Mouse (Mus musculus) left cerebral cortex, adult 9 months (tissue): ENCODE measurements around the gene Syne3.

Source experiments
- DNase-seq, 2 experiments: peaks; one replicate each; pipeline ENCODE4 v3.0.0; 2022; ENCODE audit warnings: low spot score in 2 of 2

The Syne3 gene

DNA sequence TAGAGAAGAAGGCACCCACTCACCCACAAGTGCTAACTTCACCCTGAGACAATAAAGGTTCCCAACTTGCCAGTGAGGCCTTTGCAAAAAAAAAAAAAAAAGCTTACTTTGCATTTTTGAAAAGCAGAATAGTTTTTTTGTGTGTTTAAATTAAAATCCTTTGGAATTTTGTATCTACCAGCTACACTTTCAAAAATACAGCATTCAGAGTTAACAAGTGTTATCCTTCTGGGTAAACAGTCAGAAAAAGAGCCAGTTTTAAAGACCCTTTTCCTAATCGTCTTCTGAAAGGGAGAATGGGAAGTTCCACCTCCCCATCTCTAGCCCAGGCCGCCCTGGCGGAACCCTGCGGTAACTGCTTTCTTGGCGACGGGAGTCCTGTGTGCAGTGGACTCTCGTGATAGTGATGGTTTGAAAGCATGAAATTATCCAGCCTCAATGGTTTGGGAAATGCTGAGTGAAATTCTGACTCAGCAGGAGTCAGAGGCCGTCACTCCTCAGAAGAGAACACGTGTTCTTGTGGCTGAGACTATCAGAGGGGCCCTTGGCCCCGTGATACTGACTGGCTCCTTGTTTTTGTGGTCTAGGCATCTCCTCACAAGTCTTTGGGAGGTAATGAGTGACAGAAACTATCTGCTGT lies 16.5 kb upstream of the Syne3 start:
- DNase-seq, result no peak

DNA sequence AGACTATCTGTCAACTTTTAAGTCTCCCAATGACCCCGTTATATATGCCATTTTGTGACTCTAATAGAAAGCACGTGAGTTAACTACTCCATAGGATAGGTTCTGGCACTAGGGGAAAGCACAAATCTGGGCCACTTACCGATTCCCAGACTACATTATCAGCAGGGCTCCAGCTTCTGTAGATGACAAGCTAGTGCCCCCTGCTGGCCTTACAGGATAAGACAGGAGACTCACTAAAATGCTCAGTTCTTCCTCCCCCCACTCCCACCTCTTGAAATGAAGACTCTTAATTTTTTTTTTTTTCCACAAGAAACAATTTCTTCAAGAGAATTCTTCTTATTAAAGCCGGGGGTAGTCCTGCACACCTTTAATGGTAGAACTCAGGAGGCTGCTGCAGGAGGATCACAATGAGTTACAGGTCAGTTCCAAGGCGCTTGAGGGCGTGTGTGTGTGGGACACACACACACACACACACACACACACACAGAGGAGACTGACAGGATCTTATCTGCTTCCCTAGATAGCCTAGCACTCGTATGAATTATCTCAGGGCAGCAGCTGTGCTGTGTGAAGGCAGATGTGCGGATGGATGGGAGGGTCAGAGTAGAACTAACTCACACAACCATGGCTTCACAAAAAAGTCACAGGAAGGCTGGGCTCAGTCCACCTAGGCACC lies 15.8 kb upstream of the Syne3 start:
- peak in 1 of 2 experiments; percentile 77 for DNase-seq

DNA sequence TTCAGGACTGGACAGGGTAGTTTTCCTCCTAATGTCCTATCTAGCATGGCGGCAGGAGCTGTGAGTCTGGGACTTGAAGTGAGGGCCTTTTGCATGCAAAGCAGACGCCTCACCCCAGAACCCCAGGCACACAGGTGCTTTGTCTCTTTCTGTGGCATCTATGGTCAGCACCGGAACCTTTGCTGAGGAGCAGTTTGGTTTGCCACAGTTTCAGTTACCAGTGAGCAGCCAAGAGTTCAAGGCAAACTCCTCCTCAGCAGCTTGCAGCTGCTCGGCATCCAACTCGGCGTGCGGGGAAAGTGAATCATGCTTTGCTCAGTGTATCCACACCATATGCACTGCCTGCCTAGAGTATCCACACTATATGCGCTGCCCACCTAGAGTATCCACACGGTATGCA lies 13.2 kb upstream of the Syne3 start:
- no peak for DNase-seq

DNA sequence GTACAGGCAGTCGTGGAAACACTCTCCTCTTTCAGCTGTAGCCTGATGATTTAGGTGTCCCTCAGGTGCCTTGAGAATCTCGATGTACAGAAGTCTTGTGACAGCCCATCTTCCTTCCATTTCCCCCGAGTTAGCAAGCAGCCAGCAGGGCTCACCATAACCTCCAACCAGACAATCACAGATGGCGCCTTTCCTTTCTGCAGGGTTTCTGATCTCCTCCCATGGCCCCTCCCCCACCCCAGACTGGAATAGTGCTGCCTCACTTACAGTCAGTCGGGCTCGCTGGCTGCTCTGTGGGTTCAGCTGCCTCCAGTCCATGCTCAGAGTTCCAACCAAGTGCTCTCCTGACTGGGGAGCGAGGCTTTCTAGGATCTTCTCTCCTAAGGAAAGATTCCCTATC lies 12.5 kb upstream of the Syne3 start:
- DNase-seq, result no peak

DNA sequence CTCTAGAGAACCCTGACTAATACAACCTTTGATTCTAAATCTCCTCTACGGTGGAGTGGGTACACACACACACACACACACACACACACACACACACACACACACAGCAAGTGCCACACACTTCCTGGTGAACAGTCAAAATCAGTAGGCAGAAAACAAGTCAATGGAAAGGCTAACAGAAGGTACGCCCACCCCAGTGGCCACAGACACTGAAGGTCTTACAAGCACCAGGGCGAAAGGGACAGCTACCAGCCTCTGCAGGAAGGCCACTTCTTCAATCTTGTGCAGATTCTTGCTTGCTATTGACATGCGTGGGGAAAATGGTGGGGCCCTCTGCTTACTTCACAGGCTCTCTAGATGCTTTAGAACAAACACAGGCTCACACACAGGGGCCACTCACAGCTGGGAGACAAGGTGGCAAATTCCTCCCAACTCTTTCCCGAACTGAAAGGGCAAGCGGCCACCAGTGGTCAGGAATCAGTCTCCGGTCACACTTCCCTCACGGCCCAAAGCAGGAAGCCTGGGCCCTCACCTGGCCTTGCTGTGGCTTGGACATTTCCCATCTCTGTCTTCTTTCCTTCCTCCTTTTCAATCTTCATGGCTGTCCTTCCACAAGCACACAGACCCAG lies 11.9 kb upstream of the Syne3 start:
- no peak for DNase-seq

DNA sequence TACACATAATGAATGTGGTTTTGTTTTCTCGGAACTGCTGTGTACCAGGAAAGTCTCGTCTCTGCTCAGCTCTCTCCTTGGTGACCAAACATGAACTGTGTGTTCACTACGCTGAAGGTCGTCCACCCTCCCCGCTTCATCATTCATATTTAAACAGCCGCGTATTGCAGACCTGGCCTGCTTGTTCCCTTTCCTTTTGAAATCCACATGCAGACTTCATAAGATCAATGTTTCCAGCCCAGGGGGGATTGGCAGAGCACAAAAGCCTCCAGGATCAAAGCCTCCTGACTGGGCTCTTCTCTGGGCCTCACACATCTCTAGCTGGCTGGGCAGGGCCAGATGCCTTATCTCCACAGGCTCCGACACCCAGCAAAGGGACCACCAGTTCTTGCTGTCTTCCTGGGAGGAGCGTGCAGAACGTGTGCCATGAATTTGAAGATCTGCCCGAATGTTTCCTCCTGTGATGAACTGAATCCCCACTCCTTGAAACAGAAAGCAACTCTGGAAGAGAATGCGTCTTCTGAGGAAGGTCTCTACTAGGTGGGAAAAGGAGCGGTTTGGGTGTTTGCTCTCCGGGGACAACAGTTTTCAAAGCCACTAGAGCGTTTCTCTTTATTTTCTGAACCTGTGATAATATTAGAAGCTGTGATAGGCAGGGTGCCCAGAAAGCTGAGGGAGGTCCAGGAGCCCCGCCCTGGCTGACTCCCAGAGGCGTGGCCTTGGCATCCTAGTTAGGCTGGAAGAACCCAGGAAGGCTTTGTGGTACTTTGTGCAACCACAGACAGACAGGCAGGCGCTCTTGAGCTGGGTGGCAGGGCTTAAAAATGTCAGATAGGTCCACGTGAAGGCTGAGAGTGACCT lies 10.0 kb upstream of the Syne3 start:
- DNase-seq, result no peak

DNA sequence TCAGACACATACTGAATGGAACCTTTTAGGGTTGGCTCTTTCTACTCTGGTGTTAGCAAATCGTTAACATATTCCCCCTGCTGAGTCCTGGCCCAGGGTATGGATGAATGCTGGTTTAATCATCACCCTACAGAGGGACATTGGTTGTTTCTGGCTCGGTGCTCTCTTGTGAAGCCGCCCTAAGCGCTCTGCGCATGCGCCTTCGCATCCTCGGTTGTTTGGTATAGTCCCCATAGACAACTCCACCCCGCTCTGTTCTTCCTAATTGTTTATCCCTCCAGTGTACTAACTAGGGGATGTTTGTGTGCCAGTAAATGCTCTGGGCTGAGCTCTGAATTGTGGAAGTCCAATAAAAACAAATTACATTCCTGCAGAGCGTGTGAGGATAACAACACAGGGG lies 7.0 kb upstream of the Syne3 start:
- no peak for DNase-seq

DNA sequence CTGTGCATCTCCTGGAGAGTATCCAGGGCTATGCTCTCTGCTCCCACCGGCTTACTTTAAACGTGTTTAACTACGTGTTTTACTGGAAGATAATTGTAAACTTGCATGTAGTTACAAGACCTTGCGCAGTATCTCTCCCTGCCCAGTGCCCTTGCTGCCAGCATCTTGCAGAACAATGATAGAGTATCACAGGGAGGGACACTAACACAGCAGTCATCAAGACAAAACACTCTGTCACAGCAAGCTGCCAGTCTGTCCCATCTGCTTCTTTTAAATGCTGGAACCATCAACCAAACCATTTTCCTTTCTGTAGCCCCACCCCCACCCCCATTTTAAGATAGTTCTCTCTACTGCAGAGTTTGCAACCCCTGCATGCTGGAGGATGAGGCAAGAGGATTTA lies 6.6 kb upstream of the Syne3 start:
- DNase-seq, result no peak

DNA sequence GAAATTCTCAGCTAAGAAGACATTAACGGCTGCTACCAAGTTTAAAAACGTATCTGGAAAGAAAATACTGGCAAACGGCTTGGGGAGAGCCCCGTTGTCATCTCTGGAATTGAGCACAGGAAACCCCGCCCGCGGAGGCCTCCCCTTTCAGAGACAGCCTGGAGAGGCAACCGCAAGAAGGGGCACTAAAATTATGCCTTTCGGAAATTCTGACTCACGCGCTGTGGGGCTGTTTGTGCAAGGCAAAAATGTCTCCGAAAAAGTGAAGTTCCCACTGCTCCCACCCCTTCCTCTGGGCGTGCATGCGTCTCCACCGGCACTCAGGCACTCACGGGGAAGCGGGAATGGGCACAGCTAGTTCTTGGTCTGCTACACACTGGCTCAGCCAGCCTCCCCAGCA lies 3.5 kb upstream of the Syne3 start:
- DNase-seq, result peak in 1 of 2 experiments; percentile 69

DNA sequence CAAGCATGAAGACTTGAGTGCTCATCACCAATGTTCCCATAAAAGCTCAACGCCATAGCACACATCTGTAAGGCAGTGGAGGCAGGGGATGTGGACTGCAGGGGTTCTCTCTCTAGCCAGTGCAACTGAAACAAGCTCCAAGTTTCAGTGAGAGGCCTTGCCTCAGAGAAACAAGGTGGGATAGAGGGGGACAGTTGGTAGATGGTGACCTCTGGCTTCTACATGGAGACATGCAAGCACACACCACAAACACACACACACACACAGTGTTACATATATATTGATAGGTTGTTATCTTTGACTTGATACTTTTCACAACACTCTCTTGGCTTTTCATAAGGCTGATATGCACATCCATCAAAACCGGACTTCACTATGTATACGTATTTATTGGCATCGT lies 2.7 kb upstream of the Syne3 start:
- no peak for DNase-seq

DNA sequence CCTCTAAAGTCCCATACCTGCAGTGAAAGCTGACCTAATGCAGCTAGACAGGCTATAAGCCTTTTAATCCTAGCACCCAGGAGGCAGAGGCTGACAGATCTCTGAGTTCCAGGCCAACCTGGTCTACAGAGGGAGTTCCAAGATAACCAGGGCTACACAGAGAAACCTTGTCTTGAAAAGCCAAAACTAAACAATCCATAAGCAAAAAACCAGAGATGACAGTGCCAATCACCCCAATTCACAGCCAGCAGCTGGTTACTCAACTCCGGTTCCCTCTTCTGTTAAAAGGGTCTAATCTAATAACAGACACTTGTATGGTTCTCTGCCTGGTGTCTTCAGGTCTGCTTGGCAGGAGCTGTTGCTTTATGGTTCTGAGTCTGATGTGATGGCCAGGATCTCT lies 2.0 kb upstream of the Syne3 start:
- DNase-seq, result no peak

DNA sequence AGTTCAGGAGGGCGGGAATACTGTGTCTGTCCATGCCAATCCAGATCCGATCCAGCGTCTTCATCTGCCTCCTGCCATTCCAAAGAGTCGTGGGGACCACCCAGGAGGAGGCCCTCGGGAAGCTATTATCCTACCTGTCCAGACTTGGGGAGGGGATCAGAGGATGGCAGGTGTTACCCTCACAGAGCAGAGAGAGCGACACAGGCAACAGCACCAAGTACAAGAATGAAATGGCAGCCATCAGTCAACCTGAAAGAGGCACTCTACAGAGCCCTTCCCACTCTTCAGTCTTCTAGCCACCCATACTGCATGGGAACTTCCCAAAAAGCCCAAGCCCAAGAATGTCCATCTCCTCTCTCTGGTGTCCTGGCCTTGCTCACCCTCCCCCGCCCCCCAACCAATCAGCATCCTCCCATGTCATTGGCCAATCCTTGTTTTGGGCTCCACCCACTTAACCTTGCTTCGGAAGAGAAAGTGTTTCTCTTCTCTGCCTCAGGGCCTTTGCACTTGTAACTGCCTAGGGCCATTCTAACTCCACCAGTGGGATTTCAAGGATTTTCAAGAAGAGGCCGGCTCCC lies 693 bp upstream of the Syne3 start:
- no peak for DNase-seq

DNA sequence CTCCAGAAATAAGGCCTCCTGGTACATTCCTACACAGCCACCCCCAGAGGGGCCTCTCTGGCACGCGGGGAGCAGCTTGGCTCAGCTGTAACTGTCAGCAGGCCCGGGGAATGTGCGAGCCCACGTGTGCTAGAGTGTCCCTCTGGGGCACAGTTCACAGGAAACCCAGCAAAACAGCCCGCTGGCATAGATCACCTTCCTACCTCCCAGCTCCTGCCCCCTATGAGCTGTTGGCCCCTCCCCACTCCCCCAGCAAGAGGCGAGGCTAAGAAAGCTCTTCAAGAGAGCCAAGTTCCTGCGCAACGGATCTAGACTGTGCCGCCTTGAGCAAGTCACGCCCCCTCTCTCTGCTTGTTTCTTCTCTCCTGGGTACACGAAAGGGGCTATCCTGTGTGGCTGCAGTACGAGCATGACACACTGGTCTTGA lies 844 bp downstream of the Syne3 start:
- DNase-seq, result no peak

DNA sequence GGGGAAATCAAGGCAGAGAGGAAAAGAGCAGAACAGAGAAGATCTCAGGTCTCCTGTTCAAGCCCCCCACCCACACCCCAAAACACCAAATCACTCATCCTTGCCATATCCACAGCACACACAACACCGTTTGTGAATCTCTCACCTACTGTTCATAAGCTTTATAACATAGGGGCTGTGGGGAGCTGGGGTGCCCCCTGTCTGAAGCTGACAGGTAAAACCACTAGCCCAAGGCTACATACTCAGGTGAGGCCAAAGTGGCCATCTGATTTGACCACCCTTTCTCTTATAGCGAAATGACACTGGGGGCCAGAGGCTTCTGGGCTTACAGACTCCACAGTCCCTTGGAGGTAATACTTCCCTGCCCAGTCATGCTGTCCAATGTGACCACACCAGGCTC lies 1.5 kb downstream of the Syne3 start:
- DNase-seq, result no peak

DNA sequence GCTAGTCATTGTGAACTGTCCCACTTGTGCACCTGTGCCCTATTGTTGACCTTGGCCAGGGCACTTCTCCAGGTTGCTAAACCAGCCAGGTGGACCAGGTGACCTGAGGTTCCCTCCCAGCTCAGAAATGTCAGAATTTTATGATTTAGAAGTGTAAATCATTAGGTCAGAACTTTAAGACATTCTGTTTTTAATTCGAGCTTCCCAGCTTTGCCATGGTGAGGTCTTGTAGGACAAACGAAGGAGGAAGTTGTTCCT lies 4.0 kb downstream of the Syne3 start:
- DNase-seq, result no peak

DNA sequence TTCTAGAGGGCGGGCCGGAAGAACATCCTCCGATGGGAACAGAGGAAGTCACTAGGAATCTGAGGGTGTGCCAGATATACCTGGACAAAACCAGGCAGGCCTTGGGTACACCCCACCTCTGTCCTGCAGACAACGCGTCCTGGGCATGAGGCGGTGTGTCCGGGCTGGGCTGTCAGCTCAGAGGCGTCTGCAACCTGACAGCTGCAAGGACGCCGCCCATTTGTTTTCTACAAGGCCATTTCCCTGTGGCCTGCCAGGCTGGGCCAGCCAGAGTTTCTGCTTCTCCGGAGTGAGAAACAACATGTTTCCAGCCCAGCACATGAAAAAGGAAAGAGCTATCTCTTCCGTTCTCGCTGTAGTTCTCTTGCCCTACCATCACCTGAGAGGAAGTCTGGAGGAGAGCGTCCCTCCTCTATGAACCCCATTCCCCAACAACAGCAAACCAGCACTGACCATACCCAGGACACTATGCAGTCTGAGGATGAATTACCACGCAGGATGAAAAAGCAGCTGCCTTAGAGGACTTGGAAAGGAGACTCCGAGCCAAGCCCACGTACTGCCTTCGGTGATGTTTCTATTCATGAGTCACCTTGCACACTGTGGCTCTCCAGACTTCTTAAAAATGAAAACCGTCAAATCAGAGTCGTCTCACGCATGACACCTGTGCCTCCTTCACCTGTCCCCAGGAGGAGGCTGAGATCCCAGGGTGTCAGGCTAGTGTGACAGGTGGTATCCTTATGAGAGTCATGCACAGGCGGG lies 4.5 kb downstream of the Syne3 start:
- no peak for DNase-seq

DNA sequence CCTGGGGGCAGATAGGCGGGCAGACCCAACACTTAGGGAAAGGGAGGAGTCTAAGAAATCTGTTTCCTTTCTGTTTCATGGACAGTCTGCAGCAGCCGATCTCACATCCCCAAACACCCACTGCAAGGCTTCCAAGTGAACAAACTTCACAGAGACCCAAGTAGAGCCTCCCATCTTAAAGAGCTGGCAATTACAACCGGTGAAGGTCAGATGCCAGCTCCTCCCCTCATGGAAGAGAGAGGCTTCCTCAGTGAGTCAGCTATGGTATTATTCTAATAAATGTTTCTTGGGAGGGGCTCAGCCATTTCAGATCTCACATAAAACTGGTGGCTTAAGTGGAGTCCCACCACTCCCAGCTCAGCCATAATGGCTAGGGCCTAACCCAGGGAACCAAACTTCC lies 5.9 kb downstream of the Syne3 start:
- DNase-seq, result no peak

DNA sequence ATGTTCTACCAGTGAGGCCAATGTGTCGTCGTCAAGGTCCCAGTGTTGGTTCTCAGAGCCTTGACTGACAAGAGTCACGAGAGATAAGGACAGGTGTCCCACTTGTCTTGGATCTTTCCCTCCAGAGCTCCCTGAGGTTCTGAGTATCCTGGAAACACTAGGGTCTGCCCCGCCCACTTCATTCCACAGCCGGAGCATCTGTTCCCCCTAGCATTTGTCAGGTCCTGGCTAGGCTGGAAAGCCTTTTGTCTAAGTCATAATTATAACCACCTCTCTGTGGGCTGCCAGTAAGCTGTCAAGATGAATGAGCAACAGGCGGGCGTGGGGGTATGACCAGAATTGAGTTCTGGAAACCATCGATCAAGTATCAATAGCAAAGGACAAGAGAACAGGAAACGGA lies 6.5 kb downstream of the Syne3 start:
- DNase-seq, result no peak

DNA sequence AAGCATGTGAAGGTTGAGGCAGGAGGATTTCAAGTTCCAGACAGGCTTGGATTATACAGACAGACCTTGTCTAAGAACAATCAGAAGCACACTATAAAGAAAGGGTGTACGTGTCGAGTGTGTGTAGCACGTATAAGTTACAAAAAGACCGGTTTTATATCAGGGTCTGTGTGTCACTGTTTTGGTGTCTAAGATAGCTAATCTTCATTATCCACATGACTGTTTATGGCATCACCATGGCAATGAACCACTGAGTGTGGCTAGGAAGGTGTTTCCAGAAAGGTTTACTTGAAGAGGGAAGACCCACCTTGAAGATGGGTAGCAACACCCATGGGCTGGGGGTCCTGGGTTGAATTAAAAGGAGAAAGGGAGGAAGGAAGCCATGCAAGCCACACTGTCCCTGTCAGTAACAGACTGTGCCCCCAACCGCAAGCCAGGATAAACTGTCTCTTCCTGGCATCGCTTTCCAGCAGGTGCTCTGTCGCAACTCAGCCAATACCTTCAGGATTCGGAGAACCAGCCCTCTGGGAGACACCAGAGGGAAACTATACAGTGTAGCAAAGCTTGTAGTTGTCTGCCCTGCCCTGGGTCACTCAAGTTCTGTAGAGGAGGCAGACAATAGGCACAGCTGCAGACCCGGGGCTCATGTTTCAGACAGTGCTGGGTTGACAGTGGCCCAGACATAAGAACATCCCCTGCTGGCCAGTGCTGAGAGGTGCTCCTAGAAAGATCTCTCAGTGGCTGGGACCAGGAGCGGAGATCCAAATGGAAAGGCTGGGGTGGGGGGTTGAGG lies 7.1 kb downstream of the Syne3 start:
- no peak for DNase-seq

DNA sequence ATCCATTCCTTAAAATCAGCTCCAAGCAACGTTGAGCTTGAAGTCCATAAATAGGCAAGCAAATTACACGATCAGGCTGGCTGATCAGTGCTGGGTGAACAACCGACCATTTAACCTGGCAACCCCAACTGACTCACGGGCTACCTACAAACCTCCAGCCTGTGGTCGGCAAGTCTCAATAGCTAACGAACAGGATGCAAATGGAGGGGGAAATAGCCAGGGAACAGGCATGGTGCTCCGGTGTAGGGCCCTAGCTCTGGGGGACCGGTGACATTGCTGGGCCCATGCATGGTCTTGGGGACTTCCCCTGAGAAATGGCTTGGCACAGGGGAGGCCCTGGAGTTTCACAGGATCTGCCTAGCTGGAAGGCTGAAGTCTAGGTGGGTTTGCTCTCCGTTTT lies 8.3 kb downstream of the Syne3 start:
- no peak for DNase-seq
